ENCODE assay signal across 16 mouse cellular contexts in genomic region chr6:144106848-144107247, GRCm38 (mm10).
A peak's percentile ranks its signal among the peaks of the same experiment; 100 is the strongest.
DNase-seq lines count a peak whose midpoint lies in the region; ATAC-seq and TF ChIP-seq lines count a peak whose summit lies in the region.
"Had no signal": no experiment of that assay in that cellular context is flagged by ENCODE, and none has a peak within 500 bp of the region (broad histone marks: within the 10 kb centered on the region; RNA-seq: fewer than 3 reads in every experiment).

No protein-coding gene starts in this region.

- no peak for TF ChIP-seq CTCF in hindbrain, postnatal 0 days (IDR thresholded peaks at IDR 0.05; ENCODE audit: low read depth)

- H3K27ac ChIP-seq in forebrain, embryonic 14.5 days (ENCODE audit: low read depth, low read length), result no peak overlapping the region
- H3K27ac ChIP-seq in hindbrain, postnatal 0 days, result no peak overlapping the region
- no peak overlapping the region for H3K27ac ChIP-seq in kidney, embryonic 16.5 days (ENCODE audit: low read length)
- H3K27ac ChIP-seq: heart, embryonic 13.5 days had no signal

- no peaks in the 10 kb centered on the region for H3K9me3 ChIP-seq in forebrain, embryonic 14.5 days (replicated peaks; ENCODE audit: control insufficient read depth, low read length)
- H3K9me3 ChIP-seq in hindbrain, postnatal 0 days (ENCODE audit: low read length), result no peaks in the 10 kb centered on the region
- no peaks in the 10 kb centered on the region for H3K9me3 ChIP-seq in kidney, embryonic 16.5 days (ENCODE audit: low read length)
- H3K9me3 ChIP-seq: heart, embryonic 13.5 days had no signal

- H3K36me3 ChIP-seq in forebrain, embryonic 14.5 days (ENCODE audit: control insufficient read depth, insufficient read depth, low read length), result peaks cover 4% of the 10 kb centered on the region; the same call in 1 of the 2 replicates
- H3K36me3 ChIP-seq in hindbrain, postnatal 0 days (ENCODE audit: insufficient read depth, low read length), result no peaks in the 10 kb centered on the region
- H3K36me3 ChIP-seq in kidney, embryonic 16.5 days (ENCODE audit: insufficient read depth, low read length), result no peaks in the 10 kb centered on the region
- H3K36me3 ChIP-seq: heart, embryonic 13.5 days had no signal

- H3K27me3 ChIP-seq in forebrain, embryonic 14.5 days (replicated peaks; ENCODE audit: control insufficient read depth, insufficient read depth, low read length), result no peaks in the 10 kb centered on the region
- no peaks in the 10 kb centered on the region for H3K27me3 ChIP-seq in hindbrain, postnatal 0 days (ENCODE audit: insufficient read depth, low read length)
- no peaks in the 10 kb centered on the region for H3K27me3 ChIP-seq in kidney, embryonic 16.5 days (ENCODE audit: insufficient read depth, low read length)
- H3K27me3 ChIP-seq: heart, embryonic 13.5 days had no signal

- ATAC-seq in forebrain, embryonic 14.5 days, result no peak; the same call in 1 of the 2 replicates
- no peak for ATAC-seq in hindbrain, postnatal 0 days
- ATAC-seq in kidney, embryonic 16.5 days (ENCODE audit: low FRiP score, low TSS enrichment), result no peak
- ATAC-seq: intestine, postnatal 0 days had no signal

- no peak overlapping the region for H3K4me3 ChIP-seq in forebrain, embryonic 14.5 days (ENCODE audit: low read depth, low read length)
- H3K4me3 ChIP-seq in hindbrain, postnatal 0 days (ENCODE audit: low read length), result no peak overlapping the region
- H3K4me3 ChIP-seq in kidney, embryonic 16.5 days (ENCODE audit: low read length), result no peak overlapping the region
- H3K4me3 ChIP-seq: heart, embryonic 13.5 days had no signal

- no peak overlapping the region for H3K9ac ChIP-seq in forebrain, embryonic 14.5 days (ENCODE audit: low read length)
- no peak overlapping the region for H3K9ac ChIP-seq in hindbrain, postnatal 0 days (replicated peaks; ENCODE audit: low read length)
- no peak overlapping the region for H3K9ac ChIP-seq in kidney, embryonic 16.5 days (replicated peaks; ENCODE audit: low read length)
- H3K9ac ChIP-seq: heart, embryonic 13.5 days had no signal

- 8% methylated on average over 10 of the region's 10 CpGs for WGBS in forebrain, embryonic 14.5 days
- 22% methylated on average over 10 of the region's 10 CpGs for WGBS in hindbrain, postnatal 0 days
- 75% methylated on average over 10 of the region's 10 CpGs for WGBS in kidney, embryonic 16.5 days

- peak; percentile 47 for DNase-seq in embryo, embryonic 10 days (ENCODE audit: low spot score)
- no peak for DNase-seq in embryo, embryonic 9.5 days (ENCODE audit: extremely low spot score)
- DNase-seq in ZHBTc4 (ENCODE audit: low read depth, low spot score), result peak; percentile 38
- DNase-seq in forebrain, embryonic 14.5 days (ENCODE audit: low spot score), result peak; percentile 30
- DNase-seq in hindbrain, postnatal 0 days (ENCODE audit: low spot score), result peak; percentile 17
- no peak for DNase-seq in adipocyte (ENCODE audit: low spot score)
- DNase-seq in cerebellum, adult 8-10 months, result no peak
- DNase-seq: adrenal gland, postnatal 36 days; cerebellum, postnatal 25 days; heart, postnatal 4 days; kidney, postnatal 25 days; spleen, adult 18-20 months had no signal

- H3K4me1 ChIP-seq in forebrain, embryonic 14.5 days (ENCODE audit: control insufficient read depth, insufficient read depth, low read length), result peaks cover 14% of the 10 kb centered on the region
- H3K4me1 ChIP-seq in hindbrain, postnatal 0 days (ENCODE audit: insufficient read depth, low read length), result no peaks in the 10 kb centered on the region
- H3K4me1 ChIP-seq in kidney, embryonic 16.5 days (ENCODE audit: insufficient read depth, low read length), result no peaks in the 10 kb centered on the region

- H3K4me2 ChIP-seq in forebrain, embryonic 14.5 days (ENCODE audit: low read length), result peak overlapping the region; percentile 15; the same call in 1 of the 2 replicates
- H3K4me2 ChIP-seq in hindbrain, postnatal 0 days (ENCODE audit: low read depth, low read length), result no peak overlapping the region
- no peak overlapping the region for H3K4me2 ChIP-seq in kidney, embryonic 16.5 days (replicated peaks; ENCODE audit: low read depth, low read length)
- H3K4me2 ChIP-seq: heart, embryonic 13.5 days; liver, embryonic 11.5 days had no signal

Comparison
In these comparisons a context has a peak if more than half of its experiments do, and no peak if none do; other contexts are left out.
1. DNase-seq: peak in embryo, embryonic 10 days (single experiment), ZHBTc4 (single experiment), forebrain, embryonic 14.5 days (single experiment) and hindbrain, postnatal 0 days (single experiment); none in embryo, embryonic 9.5 days (single experiment), adipocyte (single experiment) and cerebellum, adult 8-10 months (single experiment).